Mouse (Mus musculus): ENCODE measurements at regions not wholly inside any gene's neighbourhood (a gene's known extent, or its start where the extent isn't known, plus 50 kb on each side); places are given as distances from the start of the nearest gene placed in this dataset.

DNA sequence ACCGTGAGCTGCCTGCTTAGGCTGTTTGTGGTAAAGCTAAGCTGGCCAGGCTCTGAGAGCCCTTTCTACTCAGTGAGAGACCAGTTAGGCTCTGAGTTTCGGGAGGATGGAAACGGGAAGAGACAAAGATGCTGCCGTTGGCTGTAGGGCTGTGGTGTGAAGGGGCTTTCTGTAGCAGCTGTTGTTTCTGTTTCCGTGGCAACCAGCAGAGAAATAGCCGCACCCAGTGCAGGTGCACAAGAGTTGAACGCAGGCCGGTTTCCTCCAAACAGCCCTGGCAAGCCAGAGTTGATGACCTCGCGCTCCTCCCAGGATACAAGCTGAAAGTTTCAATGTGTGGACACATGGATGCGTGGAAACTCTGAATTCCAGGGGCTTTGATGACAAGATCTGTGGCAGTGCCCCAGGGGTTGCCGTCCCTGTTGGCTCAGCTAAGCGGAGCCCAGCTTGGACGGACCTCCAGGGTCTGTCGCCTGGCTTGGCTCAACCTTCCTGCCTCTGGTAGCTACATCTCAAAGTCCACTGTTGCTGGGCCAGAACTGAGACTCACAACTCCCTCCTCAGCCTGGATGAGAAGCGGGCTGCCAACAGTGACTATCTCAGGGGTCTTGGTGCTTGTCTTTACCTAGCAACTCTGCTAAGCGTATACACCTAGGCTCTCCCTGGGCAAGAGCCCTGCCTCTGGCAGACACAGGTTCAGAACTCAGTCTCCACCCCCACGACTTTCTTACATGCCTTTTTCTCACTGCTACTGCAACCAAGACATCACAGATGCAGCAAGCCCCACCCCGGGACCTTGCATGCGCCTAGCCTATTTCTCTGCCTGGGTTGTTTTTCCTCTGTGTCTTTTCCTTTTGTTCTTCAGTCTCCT is 192.6 kb upstream of the Map3k1 start:
- DNase-seq (ENCODE audit: low spot score): peak; percentile 72

GRCm38 (mm10) chr13:112002661-112003347 is 194.0 kb upstream of the Map3k1 start:
- no peak for DNase-seq (ENCODE audit: low spot score)

DNA sequence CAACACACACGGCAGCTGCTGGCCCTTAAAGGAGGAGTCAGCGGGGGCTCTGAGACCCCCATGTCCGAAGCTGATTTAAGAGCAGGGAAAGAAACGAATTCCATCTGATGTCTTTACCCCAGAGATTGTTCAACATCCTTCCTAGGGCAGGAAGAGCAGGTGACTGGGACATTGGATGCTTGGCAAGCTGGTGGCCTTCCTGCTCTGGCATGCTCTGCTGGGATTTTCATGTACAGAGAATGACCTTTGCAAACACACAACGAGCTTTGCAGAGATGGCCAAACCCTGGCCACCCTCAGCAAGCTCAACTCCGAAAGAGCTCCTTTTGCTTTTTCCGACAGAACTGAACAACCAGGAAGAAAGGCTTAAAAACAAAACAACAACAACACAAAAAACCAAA is 194.7 kb upstream of the Map3k1 start:
- no peak for DNase-seq (ENCODE audit: low spot score)

DNA sequence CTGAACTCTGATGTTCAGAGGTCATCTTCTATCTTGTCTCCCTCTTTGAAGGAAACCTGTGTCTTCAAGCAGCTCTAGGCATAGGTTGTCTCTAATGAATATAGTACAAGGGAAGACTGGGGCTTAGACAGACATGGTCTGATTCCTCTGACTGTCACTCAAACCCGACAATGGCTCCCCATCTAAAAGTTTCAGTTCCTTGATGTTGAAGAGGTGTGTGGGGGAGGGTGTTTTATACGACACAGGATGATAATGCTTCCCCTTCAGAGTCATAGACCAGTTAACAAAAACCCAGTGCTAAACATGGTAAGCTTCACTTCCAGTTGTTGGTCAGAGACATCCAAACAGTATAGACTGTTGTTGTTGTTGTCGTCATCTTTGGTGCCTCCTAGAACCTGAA is 195.3 kb upstream of the Map3k1 start:
- DNase-seq (ENCODE audit: low spot score): no peak

GRCm38 (mm10) chr13:112005421-112005820 is 196.6 kb upstream of the Map3k1 start:
- DNase-seq (ENCODE audit: low spot score): no peak

DNA sequence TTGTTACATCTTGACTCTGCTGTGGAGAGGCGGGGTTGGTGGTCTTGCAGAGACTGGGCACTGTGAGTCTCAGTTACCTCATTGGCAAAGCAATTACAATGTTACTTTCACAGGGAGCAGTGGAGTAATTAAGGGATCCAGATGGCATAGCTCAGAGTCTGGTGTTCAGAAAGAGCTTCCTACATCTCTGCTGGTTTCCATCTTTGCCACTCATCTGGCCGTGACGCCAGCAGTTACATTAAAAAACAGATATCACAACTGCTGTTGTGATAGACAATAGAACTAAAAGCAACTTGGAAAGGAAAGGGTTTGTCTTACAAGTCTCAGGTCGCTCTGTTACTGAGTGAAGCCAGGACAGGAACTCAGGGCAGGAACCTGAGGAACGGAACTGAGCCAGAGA is 200.0 kb upstream of the Map3k1 start:
- DNase-seq (ENCODE audit: low spot score): no peak

DNA sequence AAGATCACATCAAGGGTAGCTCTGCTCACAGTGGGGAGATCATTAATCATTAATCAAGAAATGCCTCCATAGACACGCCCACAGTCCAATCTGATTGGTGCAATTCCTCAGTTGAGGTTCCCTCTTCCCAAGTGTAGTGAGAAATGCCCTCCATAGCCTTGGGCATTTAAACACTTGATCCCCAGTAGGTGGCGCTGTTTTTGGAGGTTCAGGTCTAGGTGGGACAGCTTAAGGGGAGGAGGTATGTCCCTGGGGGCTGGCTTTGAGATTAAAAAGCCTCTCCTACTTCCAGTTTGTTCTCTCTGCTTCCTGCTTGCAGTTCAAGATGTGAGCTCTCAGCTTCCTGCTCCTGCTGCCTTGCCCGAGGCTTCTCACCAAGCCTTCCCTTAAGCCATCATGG is 200.5 kb upstream of the Map3k1 start:
- no peak for DNase-seq (ENCODE audit: low spot score)

DNA sequence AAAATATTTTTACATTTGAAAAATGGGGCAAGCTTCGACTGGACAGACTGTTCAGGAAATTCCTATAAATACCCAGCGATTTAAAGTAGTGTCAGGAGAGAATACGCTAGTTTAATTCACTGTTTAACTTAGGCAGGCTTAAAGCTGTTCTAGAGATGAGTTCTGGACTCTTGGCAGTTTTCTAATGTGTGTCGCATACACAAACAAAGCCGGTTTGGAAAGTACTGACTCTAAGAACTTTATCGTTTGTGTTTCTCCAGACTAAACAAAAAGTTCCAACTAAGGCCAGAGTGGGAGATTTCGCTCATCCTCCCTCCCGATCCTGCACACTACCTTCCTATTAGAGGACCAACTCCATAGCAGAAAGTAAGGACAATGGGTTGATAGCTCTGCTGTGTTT is 201.7 kb upstream of the Map3k1 start:
- no peak for DNase-seq (ENCODE audit: low spot score)

- DNase-seq (ENCODE audit: low spot score): no peak
Observed at GRCm38 (mm10) chr13:112012640-112013039, 203.8 kb upstream of the Map3k1 start.

GRCm38 (mm10) chr13:112015083-112015482 is 206.3 kb upstream of the Map3k1 start:
- no peak for DNase-seq (ENCODE audit: low spot score)

GRCm38 (mm10) chr13:112016280-112016679 is 207.5 kb upstream of the Map3k1 start:
- DNase-seq (ENCODE audit: low spot score): no peak

GRCm38 (mm10) chr13:112018497-112019281 is 209.9 kb upstream of the Map3k1 start:
- DNase-seq (ENCODE audit: low spot score): no peak

GRCm38 (mm10) chr13:112019575-112019974 is 210.8 kb upstream of the Map3k1 start:
- no peak for DNase-seq (ENCODE audit: low spot score)

GRCm38 (mm10) chr13:112023171-112023570 is 214.4 kb upstream of the Map3k1 start:
- DNase-seq (ENCODE audit: low spot score): no peak

GRCm38 (mm10) chr13:112024667-112025585 is 216.1 kb upstream of the Map3k1 start:
- DNase-seq (ENCODE audit: low spot score): no peak

DNA sequence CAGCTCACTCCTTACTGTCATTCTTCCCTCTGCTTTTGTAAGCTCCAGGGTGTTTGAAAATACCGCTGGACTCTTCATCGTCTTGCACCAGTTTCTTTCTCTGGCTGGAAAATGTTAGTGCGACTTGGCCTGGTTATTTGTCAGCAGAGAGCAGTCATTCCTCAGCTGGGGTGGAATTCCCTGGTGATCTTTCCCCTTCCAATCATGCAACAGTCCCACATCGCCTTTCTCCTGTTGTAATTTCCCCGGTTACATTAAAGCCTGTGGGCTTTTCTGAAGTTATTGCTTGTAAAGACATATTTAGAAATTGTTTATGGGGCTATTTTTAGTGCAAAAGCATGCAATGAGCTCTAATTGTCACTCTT is 216.8 kb upstream of the Map3k1 start:
- no peak for DNase-seq (ENCODE audit: low spot score)

DNA sequence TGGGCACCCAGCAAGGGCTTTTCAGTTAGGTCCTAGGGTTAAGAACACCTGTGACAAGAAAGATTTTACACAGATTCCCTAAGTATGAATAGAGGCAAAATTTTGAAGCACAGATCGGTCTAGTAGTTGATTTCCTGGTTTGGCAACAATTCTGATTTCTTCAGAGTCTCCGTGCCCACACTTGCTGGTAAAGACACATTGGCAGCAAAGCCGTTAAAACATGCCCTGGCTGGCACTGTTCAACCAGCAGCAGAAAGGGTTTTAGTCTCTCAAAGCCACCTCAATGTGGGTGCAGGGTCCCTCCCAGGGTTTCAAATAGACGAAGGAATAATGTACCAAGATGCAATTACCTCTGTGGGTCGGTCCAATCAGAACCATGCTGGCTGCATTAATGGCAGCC is 218.9 kb upstream of the Map3k1 start:
- DNase-seq (ENCODE audit: low spot score): no peak

- DNase-seq (ENCODE audit: low spot score): no peak
Observed at GRCm38 (mm10) chr13:112031061-112031460, 222.3 kb upstream of the Map3k1 start.

- no peak for DNase-seq (ENCODE audit: low spot score)
Observed at GRCm38 (mm10) chr13:112031631-112032320, 223.0 kb upstream of the Map3k1 start.

DNA sequence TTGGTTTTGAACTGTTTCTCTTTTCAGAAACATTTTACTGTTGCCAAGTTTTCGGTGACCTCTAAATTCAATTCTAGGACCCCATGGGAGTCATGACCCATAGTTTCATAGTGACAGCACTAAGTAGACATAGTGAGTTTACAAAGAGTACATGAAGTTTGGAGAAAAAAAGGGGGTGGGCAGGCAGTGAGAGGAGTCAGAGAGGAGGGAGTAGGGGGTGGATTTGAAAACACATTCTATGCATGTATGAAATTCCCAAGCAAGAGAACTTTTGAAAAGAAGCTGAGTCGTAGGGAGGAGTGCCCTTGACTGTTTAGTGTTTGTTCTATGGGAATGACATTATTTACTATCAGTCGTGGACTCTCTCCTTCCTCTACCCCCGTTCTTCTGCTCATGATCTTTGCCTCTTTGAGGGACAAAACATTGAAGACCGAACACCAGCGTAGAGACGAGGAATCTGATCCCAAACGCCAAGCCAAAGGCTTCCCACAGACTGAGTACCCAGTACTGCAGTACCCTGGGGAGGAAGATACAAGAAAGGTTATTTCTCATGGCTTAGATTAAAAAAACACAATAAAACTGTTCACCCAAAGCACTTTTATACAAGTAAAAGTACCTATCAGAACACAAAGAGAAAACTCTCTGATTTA is 229.1 kb upstream of the Map3k1 start:
- no peak for DNase-seq (ENCODE audit: low spot score)
